Mouse (Mus musculus) G1E (cell line): ENCODE results near the gene Ttc28.

Source experiments
- CTCF ChIP-seq: IDR thresholded peaks from 2 replicates; pipeline ENCODE4 v1.5.1; 2012; ENCODE audit warnings: low read depth, low read length, inconsistent platforms, mixed read lengths
- GATA1 ChIP-seq: IDR thresholded peaks from 2 replicates; pipeline ENCODE4 v1.6.1; 2012; ENCODE audit warnings: borderline replicate concordance, low read length, inconsistent platforms, mixed read lengths
- GATA2 ChIP-seq: IDR thresholded peaks from 2 replicates; pipeline ENCODE4 v1.6.1; 2012; ENCODE audit warnings: low read depth, low read length, inconsistent platforms, borderline replicate concordance
- POLR2AphosphoS5 ChIP-seq: IDR thresholded peaks from 2 replicates; pipeline ENCODE4 v1.6.1; 2012; ENCODE audit warnings: low read depth, low read length, inconsistent platforms; ENCODE audit not compliant: insufficient replicate concordance
- TAL1 ChIP-seq: conservative IDR thresholded peaks from 2 replicates; pipeline ENCODE4 v1.6.1; 2012; ENCODE audit warnings: low read depth, low read length, inconsistent platforms, mixed read lengths

DNA sequence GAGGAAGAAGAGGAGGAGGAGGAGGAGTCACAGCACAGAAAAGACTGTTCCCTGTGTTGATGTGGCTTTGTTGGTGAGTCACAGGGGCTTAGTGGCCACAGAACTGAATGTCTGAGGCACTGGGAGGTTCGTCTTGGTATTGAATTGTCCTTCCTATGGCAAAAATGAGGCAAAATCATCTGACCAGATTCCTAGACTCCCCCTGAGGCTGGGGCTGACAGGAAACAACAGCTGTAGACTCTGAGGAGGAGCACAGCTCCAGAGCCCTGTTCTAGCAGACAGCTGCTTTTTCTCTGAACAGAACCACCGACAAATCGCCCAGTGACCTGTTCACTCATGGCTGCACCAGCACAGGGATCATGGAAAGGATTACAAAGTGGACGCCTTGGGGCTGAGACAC, 326.2 kb downstream of the Ttc28 start:
- no peak for TF ChIP-seq CTCF
- TF ChIP-seq TAL1: no peak
- no peak for TF ChIP-seq GATA1
- TF ChIP-seq POLR2AphosphoS5: no peak
- no peak for TF ChIP-seq GATA2
